Mouse (Mus musculus): ENCODE results near the gene Tlx3. TPM values are rescaled to one million over a fixed set of nuclear protein-coding genes. Genes with fewer than 3 reads are reported as not detected.

The Tlx3 gene
- total and polyA plus RNA-seq, 3 experiments, result not detected

DNA sequence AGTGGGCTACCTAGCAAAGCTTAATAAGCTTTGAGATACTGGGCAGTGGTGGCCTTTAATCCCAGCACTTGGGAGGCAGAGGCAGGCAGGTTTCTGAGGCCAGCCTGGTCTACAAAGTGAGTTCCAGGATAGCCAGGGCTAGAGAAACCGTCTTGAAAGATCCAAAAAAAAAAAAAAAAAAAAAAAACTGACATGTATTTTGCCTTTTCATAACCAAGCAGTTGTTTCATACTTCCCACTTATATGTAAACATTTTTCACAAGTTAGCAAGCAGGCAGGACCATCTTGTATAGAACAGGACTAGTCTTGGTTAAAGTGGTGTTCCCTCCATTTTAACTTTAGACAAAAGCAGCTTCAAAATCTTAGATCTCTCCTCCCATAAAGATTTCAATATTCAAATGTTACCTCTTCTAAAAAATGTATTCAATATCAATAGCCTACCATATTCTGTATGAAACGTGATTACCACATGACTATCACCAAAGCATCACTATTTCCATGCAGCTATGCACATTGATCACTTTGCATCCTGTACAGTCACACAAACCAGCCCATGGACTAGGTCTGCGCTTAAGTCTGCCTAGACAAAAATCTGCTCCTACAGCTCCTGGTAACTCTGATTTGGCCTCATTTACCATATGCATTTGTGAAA is 52.1 kb downstream of the Tlx3 start:
- intact Hi-C loops (cut with DNase I), result no loop called here
- Histone ChIP-seq H3K9ac (ENCODE audit: low read depth, low read length) (no peak overlapping the region), H3K27me3 (ENCODE audit: control insufficient read depth, insufficient read depth, low read length) (0 out of 2 replicates have a peak, but pooled peaks cover 1% of the 10 kb centered on the region), H3K4me3 (no peak overlapping the region), H3K4me1 (ENCODE audit: control insufficient read depth, insufficient read depth, low read length) (no peaks in the 10 kb centered on the region; the same call in 1 of the 2 replicates), H3K36me3 (ENCODE audit: control insufficient read depth, insufficient read depth, low read length) (peaks cover 11% of the 10 kb centered on the region), H3K27ac (no peak overlapping the region), H3K79me2 (replicated peaks; ENCODE audit: control insufficient read depth, insufficient read depth, low read length) (no peaks in the 10 kb centered on the region)
- 78% methylated on average over 3 of the region's 3 CpGs for WGBS
- TF ChIP-seq CTCF (IDR thresholded peaks at IDR 0.05), result no peak
- no peak for TF ChIP-seq EP300 (IDR thresholded peaks at IDR 0.05; ENCODE audit: insufficient read depth, low read depth, low read length)
- no peak for TF ChIP-seq POLR2A (IDR thresholded peaks at IDR 0.05; ENCODE audit: insufficient read depth, low read depth, low read length)
- no peak for DNase-seq

Other genes with a start within 250 kb of the Tlx3 start
- gene Fgf18, start 56.2 kb downstream of the Tlx3 start, total RNA-seq (2021), result 1 to 10 TPM; 3.3 to 4.1 TPM
- gene Fgf18, start 56.2 kb downstream of the Tlx3 start, polyA plus RNA-seq (2012; rRNA removed), result 3.0 and 3.7 TPM in 2 replicates
- gene Npm1, start 40.4 kb downstream of the Tlx3 start, total RNA-seq (2021), result 100 to 1,000 TPM; 136 to 161 TPM
- gene Npm1, start 40.4 kb downstream of the Tlx3 start, polyA plus RNA-seq (2012; rRNA removed), result 57.6 and 101 TPM in 2 replicates
- gene Gm12117, start 73.1 kb upstream of the Tlx3 start, total RNA-seq (2021), result not detected
- not detected in 2 replicates for gene Gm12117, start 73.1 kb upstream of the Tlx3 start, polyA plus RNA-seq (2012; rRNA removed)

Measured in heart, adult 2 months (tissue).